ENCODE assay signal across 21 mouse cellular contexts in the genomic region with DNA sequence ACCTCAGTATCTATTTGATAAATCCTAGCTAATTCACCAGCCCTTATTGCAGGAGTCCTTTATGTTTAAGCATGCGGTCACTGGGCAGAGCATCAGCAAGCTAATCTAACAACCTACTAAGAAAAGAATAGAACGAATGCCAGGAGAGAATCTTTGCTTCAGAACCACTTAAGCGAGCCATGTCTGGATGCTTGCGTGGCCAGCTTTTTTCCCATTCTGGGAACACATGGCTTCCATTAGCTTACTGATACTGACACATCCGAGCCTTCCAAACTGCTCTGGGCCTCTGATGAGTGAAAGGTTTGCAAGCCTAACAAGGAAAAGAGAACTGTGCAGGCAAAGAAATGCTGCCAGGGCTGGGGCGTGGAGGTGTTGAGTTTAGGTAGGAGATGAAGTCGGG.
"Had no signal": no experiment of that assay in that cellular context is flagged by ENCODE, and none has a peak within 500 bp of the region (broad histone marks: within the 10 kb centered on the region; RNA-seq: fewer than 3 reads in every experiment).

No protein-coding gene starts in this region.

- ATAC-seq: midbrain, embryonic 15.5 days had no signal

- DNase-seq: kidney, adult 8-10 months; kidney, postnatal 10 days; kidney, postnatal 36 days; left cerebral cortex, postnatal 4 days; liver, embryonic 13.5 days; lung, adult 2 months; lung, postnatal 14 days; lung, postnatal 4 days; right cerebral cortex, adult 18-20 months; right cerebral cortex, postnatal 14 days; right cerebral cortex, postnatal 4 days; thymus, adult 2 months; thymus, postnatal 14 days; thymus, postnatal 4 days had no signal

- H3K9ac ChIP-seq: kidney, embryonic 15.5 days; limb, embryonic 13.5 days; liver, embryonic 13.5 days; midbrain, embryonic 12.5 days; midbrain, embryonic 15.5 days; neural tube, embryonic 13.5 days had no signal

- H3K9me3 ChIP-seq: kidney, embryonic 15.5 days; limb, embryonic 13.5 days; liver, embryonic 13.5 days; midbrain, embryonic 12.5 days; midbrain, embryonic 15.5 days; neural tube, embryonic 13.5 days had no signal

- H3K4me2 ChIP-seq: kidney, embryonic 15.5 days; limb, embryonic 13.5 days; liver, embryonic 13.5 days; midbrain, embryonic 12.5 days; midbrain, embryonic 15.5 days; neural tube, embryonic 13.5 days had no signal

- H3K4me1 ChIP-seq: kidney, embryonic 15.5 days; limb, embryonic 13.5 days; liver, embryonic 13.5 days; midbrain, embryonic 12.5 days; midbrain, embryonic 15.5 days; neural tube, embryonic 13.5 days had no signal

- H3K36me3 ChIP-seq: kidney, embryonic 15.5 days; limb, embryonic 13.5 days; liver, embryonic 13.5 days; midbrain, embryonic 12.5 days; midbrain, embryonic 15.5 days; neural tube, embryonic 13.5 days had no signal

- H3K4me3 ChIP-seq: kidney, embryonic 15.5 days; limb, embryonic 13.5 days; liver, embryonic 13.5 days; midbrain, embryonic 12.5 days; midbrain, embryonic 15.5 days; myocyte; neural tube, embryonic 13.5 days had no signal

- H3K27ac ChIP-seq: kidney, embryonic 15.5 days; limb, embryonic 13.5 days; liver, embryonic 13.5 days; midbrain, embryonic 12.5 days; midbrain, embryonic 15.5 days; neural tube, embryonic 13.5 days; stomach, postnatal 0 days had no signal

- H3K27me3 ChIP-seq: kidney, embryonic 15.5 days; limb, embryonic 13.5 days; liver, embryonic 13.5 days; midbrain, embryonic 12.5 days; midbrain, embryonic 15.5 days; neural tube, embryonic 13.5 days had no signal
